Mouse (Mus musculus): ENCODE data around the gene Trp73. TPM values are rescaled to one million over a fixed set of nuclear protein-coding genes. Genes with fewer than 3 reads are reported as not detected.

Trp73 gene
- polyA plus RNA-seq, 2 experiments: 2.2 to 2.6 TPM

DNA sequence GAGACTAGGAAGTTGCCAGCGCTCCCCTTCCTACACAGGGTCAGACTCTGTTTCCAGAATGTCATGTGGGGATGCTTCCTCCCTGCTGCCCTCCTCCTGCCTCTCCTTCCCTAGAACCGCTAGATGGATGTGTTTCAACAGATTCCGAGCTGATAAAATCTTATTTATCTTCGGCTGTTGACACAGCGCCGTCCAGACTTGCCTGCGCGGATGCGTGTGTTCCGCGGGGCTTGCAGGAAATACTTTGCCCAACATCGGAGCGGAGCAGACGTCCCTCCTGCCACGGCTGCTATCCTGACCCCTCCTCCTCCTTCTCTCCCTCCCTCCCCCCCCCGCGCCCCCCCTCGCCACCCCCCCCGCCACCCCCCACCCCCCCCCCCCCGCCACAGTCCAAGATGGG, 68.5 kb downstream of the Trp73 start:
- H3K4me3 ChIP-seq (replicated peaks; ENCODE audit: low read length): no peak overlapping the region
- no peaks in the 10 kb centered on the region for H3K9me3 ChIP-seq (ENCODE audit: control insufficient read depth, low read length)
- no peak overlapping the region; the same call in 1 of the 2 replicates for H3K4me2 ChIP-seq (replicated peaks; ENCODE audit: low read depth, low read length, severe bottlenecking)
- H3K36me3 ChIP-seq (ENCODE audit: control insufficient read depth, insufficient read depth, low read length): no peaks in the 10 kb centered on the region
- H3K9ac ChIP-seq (ENCODE audit: low read depth, low read length, severe bottlenecking): no peak overlapping the region
- no peaks in the 10 kb centered on the region for H3K4me1 ChIP-seq (ENCODE audit: control insufficient read depth, insufficient read depth, low read length)
- peaks cover 16% of the 10 kb centered on the region for H3K27me3 ChIP-seq (ENCODE audit: control insufficient read depth, insufficient read depth, low read length)
- TF ChIP-seq POLR2A (IDR thresholded peaks at IDR 0.05; ENCODE audit: borderline replicate concordance, extremely low read depth, insufficient read depth, insufficient read length): no peak
- no peak overlapping the region for H3K27ac ChIP-seq (replicated peaks; ENCODE audit: low read depth, low read length)
- 1% methylated on average over 15 of the region's 20 CpGs for WGBS
- ATAC-seq (ENCODE audit: low FRiP score, low read depth) (no peak), DNase-seq (ENCODE audit: low spot score) (no peak)

DNA sequence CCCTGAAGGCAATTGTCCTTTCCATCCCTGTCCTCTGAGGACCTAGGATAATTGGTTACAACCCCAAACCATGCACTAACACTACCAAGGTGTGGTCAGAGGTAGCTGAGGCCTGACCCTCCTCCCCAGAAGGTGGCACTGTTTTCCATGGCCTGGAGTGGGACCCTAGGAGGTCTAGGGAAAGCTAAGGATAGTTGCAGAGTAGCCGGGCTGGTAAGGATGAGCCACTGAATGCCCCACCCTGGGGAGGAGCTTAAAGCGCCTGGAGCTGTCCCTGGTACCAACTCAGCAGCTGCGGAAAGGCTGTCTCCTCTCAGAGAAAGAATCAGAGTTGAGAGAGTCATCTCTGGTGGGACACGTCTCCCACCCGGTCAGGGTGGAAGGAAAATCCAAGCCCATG, 69.1 kb downstream of the Trp73 start:
- Histone ChIP-seq H3K27ac (replicated peaks; ENCODE audit: low read depth, low read length) (no peak overlapping the region), H3K4me2 (replicated peaks; ENCODE audit: low read depth, low read length, severe bottlenecking) (no peak overlapping the region), H3K27me3 (ENCODE audit: control insufficient read depth, insufficient read depth, low read length) (peaks cover 16% of the 10 kb centered on the region), H3K36me3 (ENCODE audit: control insufficient read depth, insufficient read depth, low read length) (no peaks in the 10 kb centered on the region), H3K9ac (ENCODE audit: low read depth, low read length, severe bottlenecking) (no peak overlapping the region), H3K9me3 (ENCODE audit: control insufficient read depth, low read length) (no peaks in the 10 kb centered on the region), H3K4me3 (replicated peaks; ENCODE audit: low read length) (no peak overlapping the region), H3K4me1 (ENCODE audit: control insufficient read depth, insufficient read depth, low read length) (no peaks in the 10 kb centered on the region)
- ATAC-seq (ENCODE audit: low FRiP score, low read depth) (no peak), DNase-seq (ENCODE audit: low spot score) (peak; percentile 75)
- TF ChIP-seq POLR2A (IDR thresholded peaks at IDR 0.05; ENCODE audit: borderline replicate concordance, extremely low read depth, insufficient read depth, insufficient read length): no peak
- 2% methylated on average over 5 of the region's 5 CpGs for WGBS

- H3K4me1 ChIP-seq (ENCODE audit: control insufficient read depth, insufficient read depth, low read length): no peaks in the 10 kb centered on the region
- H3K27me3 ChIP-seq (ENCODE audit: control insufficient read depth, insufficient read depth, low read length): no peaks in the 10 kb centered on the region
- ATAC-seq (ENCODE audit: low FRiP score, low read depth) (peak; percentile 76; the same call in 1 of the 2 replicates), DNase-seq (ENCODE audit: low spot score) (no peak)
- 62% methylated on average over 14 of the region's 14 CpGs for WGBS
- H3K9me3 ChIP-seq (ENCODE audit: control insufficient read depth, low read length): no peaks in the 10 kb centered on the region
- H3K4me2 ChIP-seq (replicated peaks; ENCODE audit: low read depth, low read length, severe bottlenecking): no peak overlapping the region
- no peak overlapping the region for H3K4me3 ChIP-seq (replicated peaks; ENCODE audit: low read length)
- no peak for TF ChIP-seq POLR2A (IDR thresholded peaks at IDR 0.05; ENCODE audit: borderline replicate concordance, extremely low read depth, insufficient read depth, insufficient read length)
- H3K27ac ChIP-seq (replicated peaks; ENCODE audit: low read depth, low read length): no peak overlapping the region
- H3K36me3 ChIP-seq (ENCODE audit: control insufficient read depth, insufficient read depth, low read length): no peaks in the 10 kb centered on the region
- 0 out of 2 replicates have a peak overlapping the region, but pooled peaks have one; percentile 25 for H3K9ac ChIP-seq (ENCODE audit: low read depth, low read length, severe bottlenecking)
Observed at GRCm38 (mm10) chr4:154064827-154065773, 74.9 kb downstream of the Trp73 start.

DNA sequence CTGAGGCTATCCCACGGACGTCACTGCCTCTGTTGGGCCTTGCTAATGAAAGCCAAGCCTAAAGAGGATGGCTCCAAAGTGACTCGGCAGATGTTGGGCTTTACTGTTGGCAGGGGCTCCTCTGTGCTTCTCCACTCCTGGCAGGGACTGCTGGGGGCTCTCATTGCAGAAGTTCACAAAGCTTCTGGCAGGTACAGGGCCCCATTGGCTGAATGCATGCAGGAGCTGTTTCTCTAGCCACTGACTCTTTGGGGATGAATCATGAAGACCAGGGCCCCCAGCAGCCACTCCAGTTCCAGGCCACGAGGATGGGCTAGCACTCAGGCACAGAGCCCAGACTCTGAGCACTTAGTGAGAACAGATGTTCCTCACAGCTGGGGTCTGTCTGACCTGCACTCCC, 82.3 kb downstream of the Trp73 start:
- Histone ChIP-seq H3K36me3 (ENCODE audit: control insufficient read depth, insufficient read depth, low read length) (no peaks in the 10 kb centered on the region), H3K27me3 (ENCODE audit: control insufficient read depth, insufficient read depth, low read length) (no peaks in the 10 kb centered on the region), H3K4me2 (replicated peaks; ENCODE audit: low read depth, low read length, severe bottlenecking) (no peak overlapping the region), H3K27ac (replicated peaks; ENCODE audit: low read depth, low read length) (no peak overlapping the region), H3K4me3 (replicated peaks; ENCODE audit: low read length) (no peak overlapping the region), H3K9me3 (ENCODE audit: control insufficient read depth, low read length) (no peaks in the 10 kb centered on the region), H3K4me1 (ENCODE audit: control insufficient read depth, insufficient read depth, low read length) (0 out of 2 replicates have a peak, but pooled peaks cover 2% of the 10 kb centered on the region), H3K9ac (ENCODE audit: low read depth, low read length, severe bottlenecking) (no peak overlapping the region)
- WGBS: 55% methylated on average over 4 of the region's 4 CpGs
- DNase-seq (ENCODE audit: low spot score): peak; percentile 56
- peak; percentile 41; the same call in 1 of the 2 replicates for ATAC-seq (ENCODE audit: low FRiP score, low read depth)
- TF ChIP-seq POLR2A (IDR thresholded peaks at IDR 0.05; ENCODE audit: borderline replicate concordance, extremely low read depth, insufficient read depth, insufficient read length): no peak

GRCm38 (mm10) chr4:154056661-154057060, 83.3 kb downstream of the Trp73 start:
- Histone ChIP-seq H3K27me3 (ENCODE audit: control insufficient read depth, insufficient read depth, low read length) (no peaks in the 10 kb centered on the region), H3K4me3 (replicated peaks; ENCODE audit: low read length) (no peak overlapping the region), H3K36me3 (ENCODE audit: control insufficient read depth, insufficient read depth, low read length) (no peaks in the 10 kb centered on the region), H3K27ac (replicated peaks; ENCODE audit: low read depth, low read length) (no peak overlapping the region), H3K9ac (ENCODE audit: low read depth, low read length, severe bottlenecking) (no peak overlapping the region), H3K9me3 (ENCODE audit: control insufficient read depth, low read length) (no peaks in the 10 kb centered on the region), H3K4me2 (replicated peaks; ENCODE audit: low read depth, low read length, severe bottlenecking) (no peak overlapping the region), H3K4me1 (ENCODE audit: control insufficient read depth, insufficient read depth, low read length) (0 out of 2 replicates have a peak, but pooled peaks cover 2% of the 10 kb centered on the region)
- WGBS: 43% methylated on average over 2 of the region's 2 CpGs
- no peak for ATAC-seq (ENCODE audit: low FRiP score, low read depth)
- no peak for DNase-seq (ENCODE audit: low spot score)
- no peak for TF ChIP-seq POLR2A (IDR thresholded peaks at IDR 0.05; ENCODE audit: borderline replicate concordance, extremely low read depth, insufficient read depth, insufficient read length)
